Mouse (Mus musculus): ENCODE measurements around the gene Stoml2.
"Not testable (repeated sequence)": the region's sequence is repeated elsewhere in the genome, so short reads cannot be mapped to it uniquely, and the experiment has no call there.

Stoml2 gene

GRCm38 (mm10) chr4:43002756-43003439 lies 28.6 kb downstream of the Stoml2 start:
- DNase-seq (ENCODE audit: low read depth), result no peak

GRCm38 (mm10) chr4:43001272-43001671 lies 30.2 kb downstream of the Stoml2 start:
- DNase-seq (ENCODE audit: low read depth), result no peak

GRCm38 (mm10) chr4:43000141-43000986 lies 31.1 kb downstream of the Stoml2 start, which contains the start of gene Vcp:
Gene Vcp, minus strand, starts transcription at chr4:43000507.
- DNase-seq (ENCODE audit: low read depth), result peak; percentile 98

- DNase-seq (ENCODE audit: low read depth), result peak; percentile 53
Observed at GRCm38 (mm10) chr4:42999451-43000140, 31.9 kb downstream of the Stoml2 start.

- no peak for DNase-seq (ENCODE audit: low read depth)
Observed at GRCm38 (mm10) chr4:42998022-42998421, 33.5 kb downstream of the Stoml2 start.

- no peak for DNase-seq (ENCODE audit: low read depth)
Observed at GRCm38 (mm10) chr4:42988296-42988695, 43.2 kb downstream of the Stoml2 start.

GRCm38 (mm10) chr4:42980467-42980866 lies 51.0 kb downstream of the Stoml2 start:
- not testable (repeated sequence) for DNase-seq (ENCODE audit: low read depth)

GRCm38 (mm10) chr4:42978062-42978461 lies 53.4 kb downstream of the Stoml2 start:
- DNase-seq (ENCODE audit: low read depth), result no peak
